Mouse (Mus musculus): ENCODE measurements around the gene Ccdc34. TPM values are rescaled to one million over a fixed set of nuclear protein-coding genes. Genes with fewer than 3 reads are reported as not detected.

The Ccdc34 gene
- polyA plus RNA-seq (2011; ENCODE audit: insufficient read depth, insufficient read length, low replicate concordance, missing spikeins), result 32.8 and 43.6 TPM in 2 replicates

DNA sequence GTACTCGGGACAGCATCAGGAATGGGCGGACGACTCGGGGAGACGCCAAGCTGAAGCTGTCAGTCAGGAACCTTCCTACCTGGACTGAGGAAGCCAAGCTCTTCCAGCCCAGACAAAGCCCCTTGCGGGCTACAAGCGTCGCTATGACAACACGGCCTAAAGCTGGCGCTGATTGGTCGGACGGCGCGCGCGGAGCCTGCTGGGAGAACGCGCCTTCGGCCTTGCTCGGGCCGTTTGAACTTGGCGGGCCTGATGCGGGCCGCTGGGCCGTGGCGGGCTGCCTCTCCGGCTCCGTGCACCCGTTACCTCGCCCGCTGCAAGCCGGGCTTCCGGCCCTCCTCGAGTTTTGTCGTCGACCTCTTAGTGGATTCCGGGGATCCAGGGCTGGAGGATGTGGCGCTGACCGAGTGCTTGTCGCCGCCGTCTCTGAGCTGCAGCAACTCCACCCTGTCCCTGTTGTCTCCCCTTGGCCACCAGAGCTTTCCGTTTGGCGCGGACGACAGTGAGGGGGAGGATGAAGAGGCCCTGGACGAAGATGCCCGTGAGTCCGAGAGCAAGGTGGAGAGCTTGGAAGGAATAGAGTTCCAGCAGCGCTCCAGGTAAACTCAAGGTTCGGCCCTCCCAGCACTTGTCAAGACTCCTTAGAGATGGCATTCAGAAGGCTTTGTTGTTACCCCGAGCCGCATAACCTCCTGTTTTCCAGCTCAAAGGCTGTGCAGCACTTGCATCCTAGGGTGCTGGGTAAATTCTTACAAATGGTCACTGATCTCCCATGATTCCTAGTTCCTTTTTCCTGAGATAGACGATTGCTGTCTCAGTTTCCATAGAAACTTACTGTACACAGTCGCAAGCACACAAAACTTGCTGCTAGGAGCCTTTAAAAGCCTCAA, at the start of gene Ccdc34:
Gene Ccdc34 (plus strand): TSS at position 202 of the 890 bp plus-strand sequence.
- under 1% methylated on average over 55 of the region's 55 CpGs for WGBS
- Histone ChIP-seq H3K27ac (ENCODE audit: control insufficient read depth, insufficient read depth, low read depth, low read length, poor library complexity) (peak within 1 kb of the TSS; percentile 49), H3K4me1 (ENCODE audit: control insufficient read depth, insufficient read depth, low read length) (no peaks in the 10 kb centered on the region), H3K4me3 (replicated peaks; ENCODE audit: control insufficient read depth, low read depth, low read length) (peak within 1 kb of the TSS; percentile 86)
- TF ChIP-seq CTCF (IDR thresholded peaks at IDR 0.05; ENCODE audit: control insufficient read depth, insufficient read depth, low read length) (no peak), POLR2A (IDR thresholded peaks at IDR 0.05; ENCODE audit: borderline replicate concordance, control insufficient read depth, low read depth, low read length) (peak; percentile 79; the same call in 1 of the 2 replicates)

DNA sequence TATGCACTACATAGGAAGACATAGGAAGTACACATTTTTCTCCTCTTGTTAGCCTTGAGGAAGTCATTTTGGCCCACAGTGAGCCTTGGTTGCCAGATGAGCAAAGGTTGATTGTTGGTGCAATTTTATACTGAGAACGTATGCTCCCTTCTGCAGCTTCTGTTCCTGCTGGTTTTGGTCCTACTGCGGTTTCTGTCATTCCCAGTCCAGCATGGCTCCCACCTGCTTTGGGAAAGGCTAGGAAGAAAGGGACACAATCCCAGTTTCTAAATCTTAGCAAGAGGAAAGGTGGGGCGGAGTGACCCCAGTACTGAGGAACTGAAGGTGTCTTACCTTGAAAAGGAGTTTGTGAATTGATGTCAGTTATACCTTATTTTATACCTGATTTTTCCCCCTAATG, 48.2 kb upstream of the Ccdc34 start:
- Histone ChIP-seq H3K4me3 (replicated peaks; ENCODE audit: control insufficient read depth, low read depth, low read length) (no peak overlapping the region), H3K27ac (ENCODE audit: control insufficient read depth, insufficient read depth, low read depth, low read length, poor library complexity) (no peak overlapping the region), H3K4me1 (ENCODE audit: control insufficient read depth, insufficient read depth, low read length) (no peaks in the 10 kb centered on the region)
- no peak for TF ChIP-seq CTCF (IDR thresholded peaks at IDR 0.05; ENCODE audit: control insufficient read depth, insufficient read depth, low read length)
- no peak for TF ChIP-seq POLR2A (IDR thresholded peaks at IDR 0.05; ENCODE audit: borderline replicate concordance, control insufficient read depth, low read depth, low read length)
- 88% methylated on average over 3 of the region's 3 CpGs for WGBS

DNA sequence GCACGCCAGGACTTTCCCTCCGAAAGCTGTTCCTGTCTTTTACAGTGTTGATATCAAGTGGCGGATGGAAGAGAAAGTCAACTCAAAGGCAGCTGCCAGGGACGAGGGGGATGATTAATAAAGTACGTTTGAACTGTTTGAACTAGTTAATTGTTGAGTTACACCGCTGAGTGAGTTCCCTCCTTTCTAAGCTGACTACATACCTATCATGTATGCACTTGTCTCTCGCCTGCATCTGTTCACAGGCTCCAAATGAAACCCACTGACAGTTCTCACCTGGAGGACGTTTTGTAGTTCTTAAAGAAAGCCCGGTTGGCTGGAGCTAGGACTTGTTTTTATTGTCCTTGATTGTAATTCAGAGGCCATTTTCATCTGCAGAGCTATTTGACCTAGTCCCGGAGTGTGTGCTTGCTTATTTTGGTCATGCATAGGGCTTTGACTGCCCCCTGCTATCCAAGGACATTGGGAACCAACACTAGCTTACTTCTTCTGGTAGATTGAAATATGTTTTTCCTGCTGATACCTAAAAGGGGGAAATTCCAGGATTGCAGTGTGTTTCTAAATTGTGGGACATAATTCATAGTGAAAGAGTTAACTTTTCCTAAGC, 47.6 kb upstream of the Ccdc34 start:
- TF ChIP-seq CTCF (IDR thresholded peaks at IDR 0.05; ENCODE audit: control insufficient read depth, insufficient read depth, low read length) (no peak), POLR2A (IDR thresholded peaks at IDR 0.05; ENCODE audit: borderline replicate concordance, control insufficient read depth, low read depth, low read length) (no peak)
- Histone ChIP-seq H3K4me1 (ENCODE audit: control insufficient read depth, insufficient read depth, low read length) (no peaks in the 10 kb centered on the region), H3K4me3 (replicated peaks; ENCODE audit: control insufficient read depth, low read depth, low read length) (no peak overlapping the region), H3K27ac (ENCODE audit: control insufficient read depth, insufficient read depth, low read depth, low read length, poor library complexity) (no peak overlapping the region)
- WGBS, result 80% methylated on average over 10 of the region's 10 CpGs

DNA sequence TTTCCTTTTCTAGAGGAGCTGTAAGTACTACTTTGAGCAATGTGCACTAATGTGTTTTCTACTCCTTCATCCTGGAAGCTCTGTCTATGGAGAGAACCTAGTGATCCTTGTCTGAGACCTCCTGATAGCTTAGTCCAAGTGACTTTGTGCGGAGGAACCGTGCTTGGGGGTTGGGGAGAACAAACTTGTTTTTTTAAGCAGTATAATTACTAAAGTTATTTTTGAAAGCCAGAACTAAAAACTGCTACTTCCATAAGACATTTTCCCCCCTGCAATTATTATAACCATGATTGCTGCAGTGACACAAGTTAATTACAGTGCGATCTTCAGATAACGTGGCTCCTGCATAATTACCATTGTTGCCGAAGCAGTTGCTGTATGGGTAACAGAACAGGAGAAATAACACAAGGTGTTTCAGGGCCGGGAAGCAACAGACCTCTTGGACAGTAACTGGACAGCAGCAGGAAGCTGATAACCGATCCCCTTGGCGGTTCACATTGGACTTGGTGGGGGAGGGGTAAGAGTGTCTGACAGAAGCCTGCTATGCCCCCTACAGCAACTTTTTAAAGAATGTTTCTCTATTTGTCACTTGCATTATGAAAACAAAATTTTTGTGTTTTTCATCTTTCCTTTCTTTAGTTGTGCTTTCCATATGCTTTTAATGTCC, 46.7 kb upstream of the Ccdc34 start:
- Histone ChIP-seq H3K4me1 (ENCODE audit: control insufficient read depth, insufficient read depth, low read length) (no peaks in the 10 kb centered on the region), H3K27ac (ENCODE audit: control insufficient read depth, insufficient read depth, low read depth, low read length, poor library complexity) (no peak overlapping the region), H3K4me3 (replicated peaks; ENCODE audit: control insufficient read depth, low read depth, low read length) (no peak overlapping the region)
- no peak for TF ChIP-seq CTCF (IDR thresholded peaks at IDR 0.05; ENCODE audit: control insufficient read depth, insufficient read depth, low read length)
- no peak for TF ChIP-seq POLR2A (IDR thresholded peaks at IDR 0.05; ENCODE audit: borderline replicate concordance, control insufficient read depth, low read depth, low read length)
- WGBS, result 75% methylated on average over 8 of the region's 8 CpGs

DNA sequence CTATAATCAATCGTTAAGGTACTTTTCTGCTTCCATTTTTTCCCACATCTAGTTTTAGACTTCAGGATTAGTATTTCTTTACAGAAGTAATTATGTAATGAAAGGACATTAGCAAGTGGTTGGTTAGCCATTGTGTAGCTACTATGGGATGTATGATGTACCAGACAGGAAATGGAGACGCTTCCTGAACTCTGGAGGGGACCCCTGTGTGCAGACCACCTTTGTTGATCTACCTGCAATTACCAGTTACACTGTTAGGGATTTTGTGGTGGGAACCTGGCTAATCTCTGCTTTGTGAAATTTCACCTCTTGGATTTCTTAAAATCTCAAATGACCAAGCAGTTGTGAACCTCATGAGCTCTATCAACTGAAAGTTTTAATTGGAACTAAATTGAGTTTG, 45.3 kb upstream of the Ccdc34 start:
- Histone ChIP-seq H3K27ac (ENCODE audit: control insufficient read depth, insufficient read depth, low read depth, low read length, poor library complexity) (no peak overlapping the region), H3K4me3 (replicated peaks; ENCODE audit: control insufficient read depth, low read depth, low read length) (no peak overlapping the region), H3K4me1 (ENCODE audit: control insufficient read depth, insufficient read depth, low read length) (no peaks in the 10 kb centered on the region)
- 76% methylated on average over 2 of the region's 2 CpGs for WGBS
- no peak for TF ChIP-seq CTCF (IDR thresholded peaks at IDR 0.05; ENCODE audit: control insufficient read depth, insufficient read depth, low read length)
- no peak for TF ChIP-seq POLR2A (IDR thresholded peaks at IDR 0.05; ENCODE audit: borderline replicate concordance, control insufficient read depth, low read depth, low read length)

DNA sequence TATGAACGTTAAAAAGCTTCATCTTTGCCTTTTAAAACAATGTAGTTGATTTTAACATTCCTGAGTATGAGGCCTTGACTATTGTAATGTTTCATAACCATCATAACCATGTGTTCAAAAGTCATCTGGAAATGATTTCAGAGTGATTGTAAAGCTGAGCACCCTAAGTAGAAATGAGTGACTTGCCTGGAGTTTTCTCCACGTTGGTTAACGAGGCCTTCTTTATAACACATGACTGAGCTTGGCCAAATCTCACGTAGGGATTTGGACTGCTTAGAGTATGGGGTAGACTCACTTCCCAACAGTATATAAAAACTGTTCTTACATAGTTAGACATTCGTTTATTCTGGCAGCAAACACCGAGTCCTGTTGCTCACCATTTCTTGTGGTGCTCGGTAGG, 44.7 kb upstream of the Ccdc34 start:
- Histone ChIP-seq H3K4me1 (ENCODE audit: control insufficient read depth, insufficient read depth, low read length) (no peaks in the 10 kb centered on the region), H3K4me3 (replicated peaks; ENCODE audit: control insufficient read depth, low read depth, low read length) (no peak overlapping the region), H3K27ac (ENCODE audit: control insufficient read depth, insufficient read depth, low read depth, low read length, poor library complexity) (no peak overlapping the region)
- TF ChIP-seq POLR2A (IDR thresholded peaks at IDR 0.05; ENCODE audit: borderline replicate concordance, control insufficient read depth, low read depth, low read length), result no peak
- TF ChIP-seq CTCF (IDR thresholded peaks at IDR 0.05; ENCODE audit: control insufficient read depth, insufficient read depth, low read length), result no peak
- 79% methylated on average over 7 of the region's 7 CpGs for WGBS

DNA sequence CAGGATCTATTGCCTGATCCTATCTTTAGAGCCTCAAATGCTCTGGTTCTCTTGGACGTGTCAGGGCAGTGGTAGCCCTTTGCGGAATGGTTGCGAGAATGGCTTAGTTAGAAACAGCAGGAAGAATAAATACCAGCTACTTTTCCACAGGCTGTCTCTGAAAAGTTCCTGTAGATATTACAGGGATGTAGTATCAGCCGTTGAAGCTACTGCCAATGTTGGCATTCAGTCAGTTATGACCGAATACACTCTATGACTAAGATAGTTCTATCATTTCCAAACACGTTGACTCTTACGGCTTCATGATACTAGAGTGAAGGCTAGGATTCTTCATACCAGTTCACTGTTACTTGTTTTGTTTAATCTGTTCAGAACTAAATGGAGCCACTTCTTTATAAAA, 42.8 kb upstream of the Ccdc34 start:
- Histone ChIP-seq H3K27ac (ENCODE audit: control insufficient read depth, insufficient read depth, low read depth, low read length, poor library complexity) (no peak overlapping the region), H3K4me1 (ENCODE audit: control insufficient read depth, insufficient read depth, low read length) (no peaks in the 10 kb centered on the region), H3K4me3 (replicated peaks; ENCODE audit: control insufficient read depth, low read depth, low read length) (no peak overlapping the region)
- no peak for TF ChIP-seq POLR2A (IDR thresholded peaks at IDR 0.05; ENCODE audit: borderline replicate concordance, control insufficient read depth, low read depth, low read length)
- no peak for TF ChIP-seq CTCF (IDR thresholded peaks at IDR 0.05; ENCODE audit: control insufficient read depth, insufficient read depth, low read length)
- WGBS, result 93% methylated on average over 7 of the region's 7 CpGs

DNA sequence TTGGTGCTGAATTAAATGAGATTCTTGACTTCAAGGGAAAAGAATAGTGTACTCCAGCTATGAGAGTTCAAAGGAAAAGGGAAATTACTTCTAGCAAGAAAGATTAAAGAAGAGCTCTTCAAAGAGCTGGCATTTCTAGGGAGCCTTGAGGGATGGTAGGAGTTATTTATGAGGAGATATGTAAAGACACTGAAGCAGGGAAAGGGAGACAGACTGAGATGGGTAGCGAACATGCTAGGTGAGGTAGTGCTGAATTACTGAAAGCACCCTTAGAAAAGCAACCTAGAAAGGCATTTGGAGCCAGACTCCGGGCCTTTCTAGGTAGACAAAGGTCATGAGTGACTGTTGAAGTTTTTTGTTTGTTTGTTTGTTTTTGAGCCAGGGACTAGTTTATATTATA, 41.4 kb upstream of the Ccdc34 start:
- TF ChIP-seq POLR2A (IDR thresholded peaks at IDR 0.05; ENCODE audit: borderline replicate concordance, control insufficient read depth, low read depth, low read length) (no peak), CTCF (IDR thresholded peaks at IDR 0.05; ENCODE audit: control insufficient read depth, insufficient read depth, low read length) (no peak)
- H3K4me3 ChIP-seq (replicated peaks; ENCODE audit: control insufficient read depth, low read depth, low read length), result no peak overlapping the region
- no peaks in the 10 kb centered on the region for H3K4me1 ChIP-seq (ENCODE audit: control insufficient read depth, insufficient read depth, low read length)
- WGBS, result 80% methylated on average over 2 of the region's 2 CpGs
- no peak overlapping the region for H3K27ac ChIP-seq (ENCODE audit: control insufficient read depth, insufficient read depth, low read depth, low read length, poor library complexity)

All from bone marrow, adult 2 months (tissue).